Mouse (Mus musculus) liver, embryonic 14.5 days (tissue): ENCODE results near the gene Syk. TPM values are rescaled to one million over a fixed set of nuclear protein-coding genes. Genes with fewer than 3 reads are reported as not detected.

Source experiments
- ATAC-seq: fragments of 200-750 bp; cut with Nextera tagmentation; 2 replicates; pipeline ENCODE4 v1.8.0; 2017; ENCODE audit warnings: moderate number of reproducible peaks, mild to moderate bottlenecking, moderate library complexity; ENCODE audit not compliant: insufficient read depth
- DNase-seq, 3 experiments: peaks; one replicate each; pipeline ENCODE4 v3.0.0-alpha.2; 2012 to 2013; ENCODE audit warnings: low read depth in 3 of 3, low spot score in 3 of 3
- H3K27ac ChIP-seq: fragments of 300-500 bp; sonication (generic); 2 replicates; pipeline ENCODE4 v1.5.1; 2014; ENCODE audit warnings: moderate library complexity, mild to moderate bottlenecking, control low read depth, inconsistent platforms
- H3K27me3 ChIP-seq: fragments of 300-500 bp; sonication (generic); 2 replicates; pipeline ENCODE4 v1.6.1; 2014; ENCODE audit warnings: mild to moderate bottlenecking, low read length, moderate library complexity; ENCODE audit not compliant: control insufficient read depth, insufficient read depth
- H3K36me3 ChIP-seq: fragments of 300-500 bp; sonication (generic); replicated peaks from 2 replicates; pipeline ENCODE4 v1.6.1; 2014; ENCODE audit warnings: low read depth; ENCODE audit not compliant: control insufficient read depth, insufficient read depth
- H3K4me1 ChIP-seq, 2 experiments: fragments of 200-500 bp in 1 of 2; fragments of 300-500 bp in 1 of 2; sonication (generic) in 1 of 2; replicated peaks; 2 replicates each; pipeline ENCODE4 v1.6.1; 2012 to 2014; ENCODE audit warnings: antibody characterized with exemption in 1 of 2, inconsistent platforms in 1 of 2, low read length in 1 of 2; ENCODE audit not compliant: control insufficient read depth in 2 of 2, insufficient read depth in 2 of 2
- H3K4me2 ChIP-seq: fragments of 300-500 bp; sonication (generic); 2 replicates; pipeline ENCODE4 v1.6.1; 2014; ENCODE audit warnings: low read depth, mild to moderate bottlenecking, control low read depth, moderate library complexity
- H3K4me3 ChIP-seq, 2 experiments: fragments of 200-500 bp in 1 of 2; fragments of 300-500 bp in 1 of 2; sonication (generic) in 1 of 2; 2 replicates each; pipeline ENCODE4 v1.5.1; 2012 to 2014; ENCODE audit warnings: low read depth in 2 of 2, low read length in 2 of 2, mild to moderate bottlenecking in 2 of 2, control low read depth in 1 of 2, inconsistent platforms in 1 of 2, moderate library complexity in 1 of 2; ENCODE audit not compliant: insufficient read depth in 1 of 2
- H3K9ac ChIP-seq: fragments of 300-500 bp; sonication (generic); replicated peaks from 2 replicates; pipeline ENCODE4 v1.6.1; 2014; ENCODE audit warnings: mild to moderate bottlenecking, control low read depth, moderate library complexity
- H3K9me3 ChIP-seq: fragments of 300-500 bp; sonication (generic); 2 replicates; pipeline ENCODE4 v1.6.1; 2016; ENCODE audit warnings: low read length, mixed read lengths; ENCODE audit not compliant: control insufficient read depth
- CTCF ChIP-seq: IDR thresholded peaks from 2 replicates; pipeline ENCODE4 v1.5.1; 2016; ENCODE audit warnings: antibody characterized with exemption, low read depth, control low read depth
- EP300 ChIP-seq: IDR thresholded peaks from 2 replicates; pipeline ENCODE4 v1.6.1; 2016; ENCODE audit warnings: antibody characterized with exemption, low read depth
- WGBS: fragments of 180-500 bp; shearing (Covaris S2); extraction: QIAGEN DNeasy Blood & Tissue Kit; methylation state at CpG from one replicate; pipeline ENCODE4 v1.1.7; 2014; ENCODE audit not compliant: insufficient replicate concordance; 5-methylcytosine and 5-hydroxymethylcytosine counted together
- polyA plus RNA-seq, 2 experiments: library from polyadenylated mRNA; depleted of rRNA in 1 of 2; stranded (reverse) in 1 of 2; unstranded in 1 of 2; fragments of >200 nt; fragmentation: Nextera tagmentation in 1 of 2; extraction: Ambion mirVana in 1 of 2; gene quantifications; 2 replicates each; pipeline versions ENCODE4 v1.2.1 to v1.2.3; 2012 to 2014

Syk gene
- polyA plus RNA-seq, 2 experiments = 4.3 TPM

GRCm38 (mm10) chr13:52561367-52562165, 21.4 kb upstream of the Syk start:
- Histone ChIP-seq H3K27me3 (no peaks in the 10 kb centered on the region), H3K27ac (no peak overlapping the region), H3K4me3 (no peak overlapping the region), H3K9me3 (no peaks in the 10 kb centered on the region), H3K4me2 (no peak overlapping the region), H3K4me1 (no peaks in the 10 kb centered on the region; a peak in 1 of 4 replicates), H3K36me3 (no peaks in the 10 kb centered on the region), H3K9ac (no peak overlapping the region)
- WGBS = 88% methylated on average over 8 of the region's 8 CpGs
- ATAC-seq (no peak), DNase-seq (no peak)
- no peak for TF ChIP-seq CTCF
- TF ChIP-seq EP300 = no peak

- H3K9ac ChIP-seq = no peak overlapping the region
- no peak for TF ChIP-seq CTCF
- TF ChIP-seq EP300 = no peak
- no peak for ATAC-seq
- no peaks in the 10 kb centered on the region for H3K36me3 ChIP-seq
- H3K4me1 ChIP-seq = no peaks in the 10 kb centered on the region; a peak in 1 of 4 replicates
- 56% methylated on average over 4 of the region's 4 CpGs for WGBS
- no peaks in the 10 kb centered on the region for H3K27me3 ChIP-seq
- H3K4me3 ChIP-seq = no peak overlapping the region
- no peak overlapping the region for H3K4me2 ChIP-seq
- DNase-seq = no peak
- no peaks in the 10 kb centered on the region for H3K9me3 ChIP-seq
- H3K27ac ChIP-seq = no peak overlapping the region
Observed at GRCm38 (mm10) chr13:52562166-52562571, 20.8 kb upstream of the Syk start.

GRCm38 (mm10) chr13:52565103-52565739, 17.8 kb upstream of the Syk start:
- ATAC-seq (no peak), DNase-seq (no peak)
- Histone ChIP-seq H3K27me3 (no peaks in the 10 kb centered on the region), H3K27ac (no peak overlapping the region), H3K9me3 (no peaks in the 10 kb centered on the region), H3K4me1 (no peaks in the 10 kb centered on the region; a peak in 1 of 4 replicates), H3K36me3 (no peaks in the 10 kb centered on the region), H3K9ac (no peak overlapping the region), H3K4me3 (no peak overlapping the region), H3K4me2 (no peak overlapping the region)
- TF ChIP-seq CTCF (peak; percentile 45), EP300 (no peak)
- 75% methylated on average over 18 of the region's 18 CpGs for WGBS

- DNase-seq (no peak), ATAC-seq (no peak)
- H3K4me2 ChIP-seq = no peak overlapping the region
- 59% methylated on average over 9 of the region's 9 CpGs for WGBS
- H3K36me3 ChIP-seq = no peaks in the 10 kb centered on the region
- H3K27ac ChIP-seq = no peak overlapping the region
- H3K9me3 ChIP-seq = no peaks in the 10 kb centered on the region
- no peaks in the 10 kb centered on the region for H3K4me1 ChIP-seq
- no peak overlapping the region for H3K9ac ChIP-seq
- H3K4me3 ChIP-seq = no peak overlapping the region
- no peak for TF ChIP-seq CTCF
- TF ChIP-seq EP300 = no peak
- H3K27me3 ChIP-seq = no peaks in the 10 kb centered on the region
Observed at GRCm38 (mm10) chr13:52566188-52566760, 16.7 kb upstream of the Syk start.

GRCm38 (mm10) chr13:52566777-52567176, 16.2 kb upstream of the Syk start:
- Histone ChIP-seq H3K4me1 (no peaks in the 10 kb centered on the region; a peak in 1 of 4 replicates), H3K9me3 (no peaks in the 10 kb centered on the region), H3K36me3 (no peaks in the 10 kb centered on the region), H3K9ac (no peak overlapping the region), H3K27me3 (no peaks in the 10 kb centered on the region), H3K27ac (no peak overlapping the region), H3K4me3 (no peak overlapping the region), H3K4me2 (no peak overlapping the region)
- ATAC-seq (no peak), DNase-seq (no peak)
- no peak for TF ChIP-seq CTCF
- TF ChIP-seq EP300 = no peak
- WGBS = 35% methylated on average over 7 of the region's 7 CpGs
